Mouse (Mus musculus): Measurements from ENCODE around the gene Cd300ld3.

DNA sequence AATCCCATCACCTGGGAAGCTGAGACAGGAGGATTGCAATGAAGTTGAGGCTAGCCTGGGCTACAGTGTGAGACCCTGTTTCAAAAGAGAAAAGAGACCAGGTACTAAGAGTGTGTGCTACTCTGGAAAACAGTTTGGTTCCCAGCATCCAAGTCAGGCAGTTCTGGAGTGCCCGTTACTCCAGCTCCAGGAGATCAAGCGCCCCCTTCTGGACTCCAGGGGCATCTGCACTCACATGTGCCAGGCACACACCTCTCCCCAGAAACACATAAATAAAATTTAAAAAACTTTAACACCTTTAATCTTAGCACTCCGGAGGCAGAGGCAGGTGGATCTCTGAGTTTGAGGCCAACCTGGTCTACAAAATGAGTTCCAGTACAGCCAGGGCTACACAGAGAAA is 33.2 kb upstream of the Cd300ld3 start:
- TF ChIP-seq CTCF (IDR thresholded peaks at IDR 0.05): no peak
- no peak for TF ChIP-seq EP300 (IDR thresholded peaks at IDR 0.05)

Data from lung, postnatal 0 days (tissue).